Mouse (Mus musculus) regulatory T cell (primary cell): ENCODE data around the gene Tln1.
"Not testable (repeated sequence)": the region's sequence is repeated elsewhere in the genome, so short reads cannot be mapped to it uniquely, and the experiment has no call there.

Experiments used
- in situ Hi-C: fragments of 300-600 bp; cut with MboI, MseI; formaldehyde crosslinking; loops from one replicate; pipeline ENCODE4 v1.15.1; 2025; ENCODE audit warnings: high pct_unique_total_duplicates

Gene Tln1

GRCm38 (mm10) chr4:43506536-43507185 lies 55.8 kb downstream of the Tln1 start, which contains the start of gene Car9:
Car9 (plus strand) TSS chr4:43506966.
- in situ Hi-C loops: no loop called here

- in situ Hi-C loops: no loop called here
These were observed 56.4 kb downstream of the Tln1 start for GRCm38 (mm10) chr4:43506074-43506473.

DNA sequence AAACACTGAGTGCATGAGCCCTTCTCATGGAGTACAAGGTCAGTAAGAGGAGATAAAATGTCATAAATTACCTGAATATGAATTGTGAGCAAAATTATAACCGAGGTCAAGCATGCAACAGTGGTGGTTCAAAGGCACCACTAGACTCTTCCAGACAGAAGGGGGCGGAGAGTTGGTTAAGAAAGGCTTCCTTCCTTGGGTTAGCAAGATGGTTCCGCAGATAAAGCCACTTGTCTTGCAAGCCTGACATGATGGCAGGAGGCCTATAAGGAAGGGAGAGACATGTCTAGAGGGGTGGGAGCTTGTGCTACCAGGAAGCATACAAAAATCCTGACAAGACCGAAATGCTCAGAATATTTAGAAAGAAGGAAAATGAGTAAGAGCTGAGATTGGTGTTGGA lies 58.2 kb downstream of the Tln1 start:
- in situ Hi-C loops: no loop called here

DNA sequence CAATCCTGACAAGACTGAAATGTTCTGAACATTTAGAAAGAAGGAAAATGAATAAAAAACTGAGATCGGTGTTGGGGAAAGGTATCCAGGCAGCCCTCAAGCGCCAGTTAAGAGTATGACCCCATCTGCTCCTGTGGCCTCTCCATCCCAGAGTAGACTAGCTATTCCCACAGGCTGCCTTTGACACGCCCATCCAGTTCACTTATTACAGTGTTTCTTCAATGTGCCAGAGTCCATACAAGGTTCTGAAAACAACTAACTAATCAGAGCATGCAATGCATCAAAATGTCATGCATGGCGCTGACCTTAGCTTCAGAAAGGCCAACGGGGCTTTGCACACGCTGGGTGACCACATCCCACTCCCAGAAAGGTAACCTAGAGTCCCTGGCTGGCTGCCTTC lies 59.0 kb downstream of the Tln1 start:
- in situ Hi-C loops: no loop called here

DNA sequence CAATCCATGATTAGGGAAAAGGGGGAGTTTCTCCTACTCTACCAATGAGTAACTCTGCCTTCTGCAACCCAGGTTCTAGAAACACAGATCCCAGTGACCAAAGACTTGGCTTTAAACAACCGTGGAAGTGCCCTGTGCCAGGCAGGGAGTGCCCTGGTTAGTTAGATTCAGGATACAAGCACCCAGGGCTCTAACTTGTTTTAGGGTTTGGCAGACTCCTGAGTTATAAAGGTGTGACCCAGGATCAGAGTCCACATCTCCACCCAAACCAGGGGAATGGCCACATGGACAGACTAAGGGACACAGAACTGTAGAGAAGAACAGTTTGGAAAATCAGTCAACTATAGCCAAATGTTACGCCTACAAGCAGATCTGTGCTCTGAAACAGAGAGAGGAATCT lies 59.5 kb downstream of the Tln1 start:
- in situ Hi-C loops: no loop called here

GRCm38 (mm10) chr4:43499407-43500333 lies 62.8 kb downstream of the Tln1 start, which contains the start of gene Arhgef39:
Arhgef39 (minus strand) TSS chr4:43499695.
- in situ Hi-C loops: loop anchor here (5.0 kb wide), 1 partner anchor 463 kb away; no protein-coding TSS in a partner anchor

GRCm38 (mm10) chr4:43498983-43499382 lies 63.5 kb downstream of the Tln1 start:
- in situ Hi-C loops: loop anchor here (5.0 kb wide), 1 partner anchor 463 kb away; no protein-coding TSS in a partner anchor

DNA sequence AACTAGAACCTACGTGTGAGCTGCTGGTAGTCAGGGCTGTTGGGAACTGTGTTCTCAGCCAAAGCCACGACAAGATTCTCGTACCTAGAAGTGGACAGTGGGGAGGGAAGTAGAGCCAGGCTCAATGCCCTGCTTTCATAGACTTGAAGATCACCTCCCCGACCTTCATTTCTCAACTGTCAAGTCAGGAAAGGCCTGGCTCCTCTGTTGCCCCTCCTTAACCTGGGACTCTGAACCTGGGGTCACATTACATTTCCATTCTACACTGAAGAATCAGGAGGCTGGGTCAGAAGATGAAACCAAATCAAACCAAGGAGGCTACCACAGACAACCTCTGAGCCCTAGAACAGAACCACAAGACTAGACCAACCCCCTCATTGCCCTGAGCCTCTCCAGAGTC lies 64.5 kb downstream of the Tln1 start:
- in situ Hi-C loops: loop anchor here (5.0 kb wide), 1 partner anchor 464 kb away; no protein-coding TSS in a partner anchor

- in situ Hi-C loops: loop anchor here (5.0 kb wide), 1 partner anchor 465 kb away; no protein-coding TSS in a partner anchor
These were observed 65.1 kb downstream of the Tln1 start for GRCm38 (mm10) chr4:43497405-43497804.

DNA sequence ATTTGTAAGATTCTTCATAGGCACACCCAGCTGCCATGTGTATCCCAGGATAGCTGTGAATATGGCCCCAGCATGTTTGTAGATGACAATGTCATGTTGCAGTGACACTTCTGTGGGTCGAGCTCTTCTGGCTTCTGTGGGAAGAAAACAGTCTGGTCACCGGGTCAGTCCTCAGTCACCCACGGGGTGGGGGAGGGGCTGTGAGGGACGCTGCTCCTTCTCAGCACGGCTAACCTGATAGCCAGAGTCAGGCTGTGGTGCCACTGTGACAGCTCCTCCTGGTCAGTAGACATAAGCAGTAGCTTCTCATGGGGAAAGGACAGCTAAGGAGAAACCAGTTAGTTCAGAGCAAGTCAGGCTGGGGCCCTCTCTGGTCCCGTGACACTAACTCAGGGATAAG lies 65.9 kb downstream of the Tln1 start:
- in situ Hi-C loops: loop anchor here (5.0 kb wide), 1 partner anchor 466 kb away; no protein-coding TSS in a partner anchor

DNA sequence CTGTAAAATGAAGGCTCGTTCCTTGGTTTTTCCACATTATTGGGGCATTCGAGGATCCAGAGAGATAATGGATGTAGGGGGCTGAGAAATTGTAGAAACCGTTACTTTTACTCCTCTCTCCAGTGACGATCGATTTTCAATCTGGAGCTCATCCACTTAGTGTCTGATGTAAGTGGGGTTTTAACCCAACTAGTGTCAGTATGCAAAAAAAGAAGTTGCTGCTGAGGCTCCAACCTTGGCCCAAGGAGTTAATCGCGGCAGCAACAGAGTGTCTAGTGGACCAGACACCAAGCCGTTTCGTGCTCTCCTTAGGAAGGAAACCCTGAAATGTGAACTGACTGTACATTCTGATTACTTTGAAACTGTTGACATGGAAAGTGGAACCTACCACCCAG lies 68.6 kb downstream of the Tln1 start:
- in situ Hi-C loops: no loop called here

DNA sequence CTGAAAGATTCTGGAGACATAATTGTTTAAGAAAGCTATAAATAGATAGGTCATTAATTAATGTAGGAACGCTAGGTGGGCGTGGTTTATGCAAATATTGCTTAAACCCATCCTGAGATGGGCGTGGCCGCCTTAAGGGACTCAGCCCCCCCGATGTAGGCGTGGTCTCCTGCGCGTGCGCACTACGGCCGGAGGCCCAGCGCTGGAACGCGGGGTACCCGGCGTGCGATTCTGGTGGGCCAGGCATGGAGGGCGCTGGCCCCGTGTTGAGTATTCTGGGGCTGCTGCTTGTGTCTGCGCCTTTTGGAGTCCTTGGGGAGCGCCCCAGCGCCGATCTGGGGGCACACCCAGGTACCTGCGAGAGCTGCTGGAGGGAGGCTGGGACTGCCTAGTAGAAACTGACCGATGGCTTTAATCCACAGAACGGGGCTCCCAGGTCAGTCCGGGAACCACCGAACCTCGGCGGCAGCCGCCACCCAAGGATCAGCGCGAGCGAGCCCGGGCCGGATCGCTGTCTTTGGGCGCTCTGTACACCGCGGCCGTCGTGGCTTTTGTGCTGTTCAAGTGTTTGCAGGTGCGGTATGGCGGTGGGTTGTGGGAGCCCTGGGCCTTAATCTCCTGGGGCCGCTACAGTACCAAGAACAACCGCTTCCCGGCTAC lies 69.2 kb downstream of the Tln1 start:
- in situ Hi-C loops: no loop called here

GRCm38 (mm10) chr4:43492821-43493185 lies 69.7 kb downstream of the Tln1 start, which contains the start of gene Ccdc107:
Ccdc107 (plus strand) TSS chr4:43492900.
- in situ Hi-C loops: no loop called here

DNA sequence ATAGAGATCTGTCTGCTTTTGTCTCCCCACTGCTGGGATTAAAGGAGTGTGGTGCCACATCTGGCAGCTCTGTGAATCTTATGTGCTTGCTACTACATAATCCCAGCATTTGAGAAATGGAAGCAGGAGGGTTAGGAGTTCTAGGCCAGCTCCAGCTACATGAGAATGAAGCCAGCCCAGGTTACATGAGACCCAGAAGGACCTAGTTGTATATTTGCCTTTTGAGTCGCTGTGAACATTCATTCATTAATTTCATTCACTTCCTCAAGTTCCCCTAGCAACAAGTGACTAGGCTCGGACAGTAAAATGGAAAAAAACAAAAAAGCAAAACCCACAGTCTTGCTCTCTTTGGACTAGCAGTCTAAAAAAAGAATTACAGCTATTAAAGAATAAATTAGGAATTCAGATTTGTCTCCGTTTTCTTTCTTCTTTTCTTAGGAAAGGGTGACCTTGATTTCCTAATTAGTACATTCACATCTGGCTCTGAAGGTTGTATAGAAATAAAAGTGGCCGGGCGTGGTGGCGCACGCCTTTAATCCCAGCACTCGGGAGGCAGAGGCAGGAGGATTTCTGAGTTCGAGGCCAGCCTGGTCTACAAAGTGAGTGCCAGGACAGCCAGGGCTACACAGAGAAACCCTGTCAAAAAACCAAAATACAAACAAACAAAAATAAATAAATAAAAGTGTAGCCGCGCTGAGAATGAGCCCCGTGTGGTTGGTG lies 70.2 kb downstream of the Tln1 start:
- in situ Hi-C loops: no loop called here

GRCm38 (mm10) chr4:43490801-43491200 lies 71.7 kb downstream of the Tln1 start:
- in situ Hi-C loops: no loop called here

DNA sequence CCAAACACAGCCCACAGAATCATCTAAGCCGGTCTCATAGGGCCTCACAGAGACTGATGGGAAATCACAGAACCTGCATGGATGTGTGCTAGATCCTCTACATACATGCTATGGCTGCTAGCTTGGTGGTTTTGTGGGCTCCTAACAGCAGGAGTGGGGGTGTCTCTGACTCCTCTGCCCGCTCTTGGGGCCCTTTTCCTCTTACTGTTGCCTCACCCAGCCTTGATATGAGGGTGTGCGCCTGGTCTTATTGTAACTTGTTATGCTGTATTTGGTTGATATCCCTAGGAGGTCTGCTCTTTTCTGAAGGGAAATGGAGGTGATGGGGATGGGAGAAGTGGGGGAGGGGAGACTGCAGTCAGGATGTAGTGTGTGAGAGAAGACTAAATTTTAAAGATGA lies 72.9 kb downstream of the Tln1 start:
- in situ Hi-C loops: no loop called here

DNA sequence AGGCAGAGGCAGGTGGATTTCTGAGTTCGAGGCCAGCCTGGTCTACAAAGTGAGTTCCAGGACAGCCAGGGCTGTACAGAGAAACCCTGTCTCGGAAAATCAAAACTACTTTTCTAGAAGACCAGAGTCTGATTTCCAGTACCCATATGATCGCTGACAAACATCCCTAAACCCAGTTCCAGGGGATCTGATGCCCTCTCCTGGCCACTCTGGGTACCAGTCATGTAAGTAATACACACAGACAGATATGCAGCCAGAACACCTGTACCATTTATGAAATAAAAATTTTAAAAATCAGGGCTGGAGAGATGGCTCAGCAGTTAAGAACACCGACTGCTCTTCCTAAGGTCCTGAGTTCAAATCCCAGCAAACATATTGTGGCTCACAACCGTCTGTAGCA lies 76.8 kb downstream of the Tln1 start:
- in situ Hi-C loops: not testable (repeated sequence)

GRCm38 (mm10) chr4:43483535-43484091 lies 78.9 kb downstream of the Tln1 start, which contains the start of gene Sit1:
Sit1 (minus strand) TSS chr4:43483734.
- in situ Hi-C loops: loop anchor here (5.0 kb wide), 1 partner anchor 41 kb away; the partner anchor contains the start of gene Tesk1

- in situ Hi-C loops: loop anchor here (5.0 kb wide), 1 partner anchor 40 kb away; the partner anchor contains the start of gene Tesk1
These were observed 79.9 kb downstream of the Tln1 start for GRCm38 (mm10) chr4:43482591-43482990.

DNA sequence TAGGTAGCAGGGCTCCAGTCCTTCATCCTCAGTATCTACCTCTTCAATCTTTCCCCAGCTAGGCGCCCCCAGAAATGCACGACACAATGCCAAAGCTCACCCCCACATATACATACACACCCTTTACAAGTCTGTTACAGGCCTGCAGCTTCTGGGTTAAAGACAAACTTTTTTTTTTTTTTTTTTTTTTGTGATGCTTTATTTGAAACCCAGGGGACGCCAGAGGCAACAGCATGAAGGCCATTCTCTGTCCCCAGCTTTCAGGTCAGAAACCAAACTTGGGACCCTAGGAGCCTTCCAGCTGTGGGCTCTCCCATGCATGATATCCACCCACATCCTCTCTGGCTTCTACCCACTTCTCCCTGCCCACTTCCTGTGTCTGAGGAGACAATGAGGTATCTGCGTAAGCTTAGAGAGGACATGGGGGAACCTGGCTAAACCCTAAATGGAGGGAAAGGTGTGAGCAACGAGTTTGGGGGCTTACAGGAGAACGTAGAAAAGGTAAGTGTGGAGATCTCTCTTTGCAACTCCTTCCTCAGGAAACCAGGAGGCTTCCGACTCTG lies 80.5 kb downstream of the Tln1 start:
- in situ Hi-C loops: loop anchor here (5.0 kb wide), 1 partner anchor 40 kb away; the partner anchor contains the start of gene Tesk1
